Mouse (Mus musculus) layer of hippocampus, adult 18-20 months (tissue): ENCODE measurements around the gene Enox1. TPM values are rescaled to one million over a fixed set of nuclear protein-coding genes. Genes with fewer than 3 reads are reported as not detected.

Experiments used
- DNase-seq, 2 experiments: peaks; one replicate each; pipeline ENCODE4 v3.0.0; 2022; ENCODE audit warnings: low spot score in 2 of 2
- total RNA-seq, 2 experiments: library from RNA; stranded (reverse); gene quantifications; 2 replicates each; pipeline ENCODE4 v1.2.3; 2021

Gene Enox1
- total RNA-seq, 2 experiments from 2014 or later, result 61.5 to 62.6 TPM

- DNase-seq, result no peak
Observed at GRCm38 (mm10) chr14:77195314-77196020, 38.9 kb downstream of the Enox1 start.

- no peak for DNase-seq
Observed at GRCm38 (mm10) chr14:77196246-77196645, 39.7 kb downstream of the Enox1 start.

- DNase-seq, result no peak
Observed at GRCm38 (mm10) chr14:77197414-77197915, 40.9 kb downstream of the Enox1 start.

- DNase-seq, result no peak
Observed at GRCm38 (mm10) chr14:77210889-77211288, 54.3 kb downstream of the Enox1 start.

GRCm38 (mm10) chr14:77213210-77213609 lies 56.6 kb downstream of the Enox1 start:
- no peak for DNase-seq

- peak; percentile 33 to 57 for DNase-seq
Observed at GRCm38 (mm10) chr14:77214848-77215247, 58.3 kb downstream of the Enox1 start.

GRCm38 (mm10) chr14:77225346-77225745 lies 68.8 kb downstream of the Enox1 start:
- peak; percentile 39 to 66 for DNase-seq

GRCm38 (mm10) chr14:77238811-77239210 lies 82.2 kb downstream of the Enox1 start:
- DNase-seq, result no peak

- no peak for DNase-seq
Observed at GRCm38 (mm10) chr14:77239360-77239759, 82.8 kb downstream of the Enox1 start.

GRCm38 (mm10) chr14:77246977-77247376 lies 90.4 kb downstream of the Enox1 start:
- no peak for DNase-seq

GRCm38 (mm10) chr14:77248426-77248825 lies 91.9 kb downstream of the Enox1 start:
- DNase-seq, result peak; percentile 35 to 62

GRCm38 (mm10) chr14:77248946-77249345 lies 92.4 kb downstream of the Enox1 start:
- DNase-seq, result no peak

- no peak for DNase-seq
Observed at GRCm38 (mm10) chr14:77250652-77251238, 94.2 kb downstream of the Enox1 start.

- DNase-seq, result no peak
Observed at GRCm38 (mm10) chr14:77255201-77255600, 98.6 kb downstream of the Enox1 start.

GRCm38 (mm10) chr14:77255711-77256110 lies 99.1 kb downstream of the Enox1 start:
- DNase-seq, result no peak

- peak; percentile 21 to 67 for DNase-seq
Observed at GRCm38 (mm10) chr14:77256943-77257342, 100.4 kb downstream of the Enox1 start.

GRCm38 (mm10) chr14:77257461-77257860 lies 100.9 kb downstream of the Enox1 start:
- no peak for DNase-seq

- DNase-seq, result no peak
Observed at GRCm38 (mm10) chr14:77258186-77258585, 101.6 kb downstream of the Enox1 start.

GRCm38 (mm10) chr14:77259686-77260085 lies 103.1 kb downstream of the Enox1 start:
- no peak for DNase-seq

- DNase-seq, result no peak
Observed at GRCm38 (mm10) chr14:77260107-77260506, 103.5 kb downstream of the Enox1 start.

- no peak for DNase-seq
Observed at GRCm38 (mm10) chr14:77266805-77267771, 110.5 kb downstream of the Enox1 start.
